Mouse (Mus musculus): Measurements from ENCODE around the gene Pelo.

GRCm38 (mm10) chr13:115042652-115043051 is 47.3 kb downstream of the Pelo start:
- TF ChIP-seq CTCF (IDR thresholded peaks at IDR 0.05; ENCODE audit: control insufficient read depth, insufficient read depth, insufficient read length): no peak
- no peak for TF ChIP-seq MYOD1 (IDR thresholded peaks at IDR 0.05; ENCODE audit: control insufficient read depth, insufficient read length, low read depth)
- no peak for TF ChIP-seq MAX (IDR thresholded peaks at IDR 0.05)
- TF ChIP-seq CEBPB (IDR thresholded peaks at IDR 0.05; ENCODE audit: low read depth): no peak
